Mouse (Mus musculus) heart, embryonic 12.5 days (tissue): ENCODE measurements around the gene Prkd2. TPM values are rescaled to one million over a fixed set of nuclear protein-coding genes. Genes with fewer than 3 reads are reported as not detected.

Experiments
- ATAC-seq: fragments of 200-750 bp; cut with Nextera tagmentation; 2 replicates; pipeline ENCODE4 v1.8.0; 2017; ENCODE audit warnings: moderate TSS enrichment, moderate library complexity; ENCODE audit not compliant: insufficient number of reproducible peaks, low FRiP score
- H3K27ac ChIP-seq: fragments of 300-500 bp; sonication (generic); 2 replicates; pipeline ENCODE4 v1.5.1; 2016; ENCODE audit warnings: mild to moderate bottlenecking, moderate library complexity; ENCODE audit not compliant: poor library complexity, severe bottlenecking
- H3K27me3 ChIP-seq: fragments of 300-500 bp; sonication (generic); replicated peaks from 2 replicates; pipeline ENCODE4 v1.6.1; 2016; ENCODE audit warnings: mild to moderate bottlenecking, moderate library complexity
- H3K36me3 ChIP-seq: fragments of 300-500 bp; sonication (generic); 2 replicates; pipeline ENCODE4 v1.6.1; 2016; ENCODE audit warnings: mild to moderate bottlenecking, moderate library complexity
- H3K4me1 ChIP-seq: fragments of 300-500 bp; sonication (generic); replicated peaks from 2 replicates; pipeline ENCODE4 v1.6.1; 2016; ENCODE audit warnings: mild to moderate bottlenecking
- H3K4me2 ChIP-seq: fragments of 300-500 bp; sonication (generic); 2 replicates; pipeline ENCODE4 v1.6.1; 2016; ENCODE audit warnings: mild to moderate bottlenecking, moderate library complexity
- H3K4me3 ChIP-seq: fragments of 300-500 bp; sonication (generic); 2 replicates; pipeline ENCODE4 v1.5.1; 2016; ENCODE audit warnings: mild to moderate bottlenecking
- H3K9ac ChIP-seq: fragments of 300-500 bp; sonication (generic); 2 replicates; pipeline ENCODE4 v1.6.1; 2016; ENCODE audit warnings: mild to moderate bottlenecking, moderate library complexity
- H3K9me3 ChIP-seq: fragments of 300-500 bp; sonication (generic); replicated peaks from 2 replicates; pipeline ENCODE4 v1.6.1; 2016; ENCODE audit warnings: mild to moderate bottlenecking, moderate library complexity
- WGBS: fragments of 180-500 bp; shearing (Covaris S2); methylation state at CpG from one replicate; pipeline ENCODE4 v1.1.7; 2016; 5-methylcytosine and 5-hydroxymethylcytosine counted together
- polyA plus RNA-seq: library from polyadenylated mRNA; unstranded; fragments of >200 nt; fragmentation: Nextera tagmentation; extraction: Ambion mirVana; gene quantifications from 2 replicates; pipeline ENCODE4 v1.2.1, GENCODE M21; 2016

Gene Prkd2
- polyA plus RNA-seq, 1 experiment from 2014 or later: 10.8 TPM

- no peaks in the 10 kb centered on the region for H3K9me3 ChIP-seq
- H3K27ac ChIP-seq: 0 out of 2 replicates have a peak overlapping the region, but pooled peaks have one; percentile 2
- H3K36me3 ChIP-seq: peaks cover 57% of the 10 kb centered on the region
- peaks cover 56% of the 10 kb centered on the region for H3K4me1 ChIP-seq
- no peak overlapping the region for H3K4me3 ChIP-seq
- H3K9ac ChIP-seq: peak overlapping the region; percentile 32; the same call in 1 of the 2 replicates
- H3K27me3 ChIP-seq: no peaks in the 10 kb centered on the region
- WGBS: 76% methylated on average over 13 of the region's 13 CpGs
- H3K4me2 ChIP-seq: no peak overlapping the region
- ATAC-seq: no peak
Measured at GRCm38 (mm10) chr7:16919395-16920149, 76.9 kb downstream of the Prkd2 start.

Other genes starting within 250 kb of the Prkd2 start
- gene Arhgap35, start 227.9 kb upstream of the Prkd2 start, polyA plus RNA-seq: 20.3 and 21.4 TPM in 2 replicates
- 0.45 TPM in 2 replicates for gene Ceacam15, start 167.2 kb upstream of the Prkd2 start, polyA plus RNA-seq
- gene Ceacam9, start 121.0 kb upstream of the Prkd2 start, polyA plus RNA-seq: not detected in 2 replicates
- gene Ap2s1, start 104.5 kb upstream of the Prkd2 start, polyA plus RNA-seq: 208 and 210 TPM in 2 replicates
- 50.8 and 52.0 TPM in 2 replicates for gene Slc1a5, start 61.6 kb upstream of the Prkd2 start, polyA plus RNA-seq
- 97.4 and 103 TPM in 2 replicates for gene Strn4, start 27.0 kb upstream of the Prkd2 start, polyA plus RNA-seq
- 37.6 and 37.8 TPM in 2 replicates for gene Fkrp, start 26.2 kb upstream of the Prkd2 start, polyA plus RNA-seq
- 14.3 and 15.2 TPM in 2 replicates for gene Dact3, start 32.4 kb downstream of the Prkd2 start, polyA plus RNA-seq
- 2.3 and 4.3 TPM in 2 replicates for gene Gng8, start 48.9 kb downstream of the Prkd2 start, polyA plus RNA-seq
- gene Ptgir, start 63.6 kb downstream of the Prkd2 start, polyA plus RNA-seq: 0.28 and 0.34 TPM in 2 replicates
- gene Calm3, start 81.2 kb downstream of the Prkd2 start, polyA plus RNA-seq: 83.6 and 95.0 TPM in 2 replicates
- 3.5 and 4.2 TPM in 2 replicates for gene Pnmal2, start 101.8 kb downstream of the Prkd2 start, polyA plus RNA-seq
- gene Pnmal1, start 116.8 kb downstream of the Prkd2 start, polyA plus RNA-seq: 0.14 and 0.28 TPM in 2 replicates
- 0.14 and 0.15 TPM in 2 replicates for gene Gm42372, start 140.2 kb downstream of the Prkd2 start, polyA plus RNA-seq
- 19.6 and 29.4 TPM in 2 replicates for gene Ccdc8, start 149.8 kb downstream of the Prkd2 start, polyA plus RNA-seq
- gene Ppp5c, start 185.0 kb downstream of the Prkd2 start, polyA plus RNA-seq: 87.3 and 91.9 TPM in 2 replicates
- 36.8 and 38.2 TPM in 2 replicates for gene Hif3a, start 219.5 kb downstream of the Prkd2 start, polyA plus RNA-seq
- 0.06 and 0.14 TPM in 2 replicates for gene Psg16, start 231.1 kb downstream of the Prkd2 start, polyA plus RNA-seq